Mouse (Mus musculus) left cerebral cortex, postnatal 4 days (tissue): Measurements from ENCODE around the gene Panx1. TPM values are rescaled to one million over a fixed set of nuclear protein-coding genes. Genes with fewer than 3 reads are reported as not detected.

Source experiments
- DNase-seq: peaks from one replicate; pipeline ENCODE4 v3.0.0-alpha.2; 2022
- intact Hi-C: fragments of 180-260 bp; cut with DNase I; formaldehyde crosslinking; loops from one replicate; pipeline ENCODE4 v1.15.1; 2025
- total RNA-seq, 2 experiments: library from RNA; stranded (reverse); gene quantifications; 2 replicates each; pipeline ENCODE4 v1.2.3; 2021

Gene Panx1
- total RNA-seq, 2 experiments from 2014 or later = 131 to 140 TPM

DNA sequence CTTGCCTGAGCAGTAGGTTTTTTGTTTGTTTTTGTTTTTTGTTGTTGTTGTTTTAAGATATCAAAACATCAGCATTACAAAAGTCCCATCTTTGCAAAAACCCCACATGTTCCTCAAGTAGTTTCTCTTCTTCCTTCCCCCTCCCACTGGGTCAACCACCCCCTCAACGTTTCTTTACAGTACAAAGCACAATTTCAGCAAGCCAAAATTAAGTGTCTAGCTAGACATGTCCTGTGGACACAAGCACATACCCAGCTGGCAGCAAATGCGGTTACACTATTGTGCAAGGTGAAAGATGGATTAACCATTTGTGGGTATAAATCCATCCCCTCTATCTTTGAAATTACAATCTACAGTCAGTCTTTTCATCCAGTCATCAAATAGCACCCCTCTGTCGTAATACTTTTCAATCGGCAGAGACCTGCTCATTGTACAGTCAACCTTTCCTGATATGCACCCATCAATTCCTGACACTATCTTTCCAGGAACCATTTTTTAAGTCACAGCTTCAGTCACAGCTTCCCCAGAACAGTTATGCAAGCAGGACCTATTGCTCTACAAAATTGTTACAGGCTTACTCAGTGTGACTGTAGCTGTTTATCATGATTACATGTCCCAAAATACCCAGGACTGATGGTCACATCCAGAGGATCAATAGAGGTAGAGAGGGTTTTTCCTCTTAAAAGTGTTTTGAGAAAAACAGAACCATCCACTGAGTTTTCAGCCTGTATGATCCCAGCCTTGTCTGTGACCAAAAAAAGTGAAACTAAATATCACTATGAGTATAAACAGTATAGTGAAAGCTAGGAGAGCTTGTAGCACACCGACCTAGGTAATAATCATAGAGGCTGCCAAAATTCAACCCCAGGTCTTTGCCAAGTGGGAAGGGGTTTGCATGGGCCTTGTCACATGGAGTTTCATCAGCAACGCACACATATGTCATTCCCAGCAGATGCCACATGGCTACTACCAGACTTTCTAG lies 70.7 kb downstream of the Panx1 start:
- DNase-seq = peak; percentile 11
- intact Hi-C loops = no loop called here

GRCm38 (mm10) chr9:14973762-14974161 lies 71.5 kb downstream of the Panx1 start:
- intact Hi-C loops = no loop called here
- DNase-seq = no peak

DNA sequence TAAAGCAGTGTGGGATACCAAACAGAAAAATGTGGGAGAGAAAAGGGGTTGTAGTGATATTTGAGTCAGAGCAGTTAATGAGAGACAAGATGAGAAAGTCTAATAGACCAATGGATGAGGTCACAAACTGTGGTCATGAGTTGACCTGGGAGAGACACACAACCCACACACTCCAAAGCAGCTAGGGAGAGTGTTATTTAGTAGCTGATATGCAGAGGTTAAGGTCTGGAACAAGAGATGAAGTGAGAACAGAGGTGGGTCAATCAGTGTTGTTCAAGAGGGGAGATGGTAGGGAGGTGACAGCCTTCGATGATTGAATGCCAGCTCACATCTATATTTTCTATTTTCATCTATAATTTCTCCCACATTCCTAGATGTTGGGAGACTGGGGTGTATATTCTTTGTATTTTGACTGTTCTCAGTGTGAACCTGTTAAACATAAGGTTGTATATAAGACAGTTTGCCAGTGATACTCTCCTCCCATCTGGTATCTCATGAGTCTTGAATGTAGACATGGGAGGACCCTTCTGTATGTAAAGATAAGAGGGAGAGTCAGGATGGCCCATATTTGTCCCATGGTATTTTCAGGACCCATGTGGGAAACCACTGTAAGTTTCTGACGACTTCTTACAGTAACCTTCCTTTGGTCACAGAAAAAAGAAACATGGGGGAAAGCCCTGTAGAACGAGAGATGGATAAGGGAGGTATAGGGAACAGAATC lies 74.3 kb downstream of the Panx1 start:
- no peak for DNase-seq
- intact Hi-C loops = no loop called here

GRCm38 (mm10) chr9:14970211-14970610 lies 75.1 kb downstream of the Panx1 start:
- intact Hi-C loops = no loop called here
- no peak for DNase-seq

DNA sequence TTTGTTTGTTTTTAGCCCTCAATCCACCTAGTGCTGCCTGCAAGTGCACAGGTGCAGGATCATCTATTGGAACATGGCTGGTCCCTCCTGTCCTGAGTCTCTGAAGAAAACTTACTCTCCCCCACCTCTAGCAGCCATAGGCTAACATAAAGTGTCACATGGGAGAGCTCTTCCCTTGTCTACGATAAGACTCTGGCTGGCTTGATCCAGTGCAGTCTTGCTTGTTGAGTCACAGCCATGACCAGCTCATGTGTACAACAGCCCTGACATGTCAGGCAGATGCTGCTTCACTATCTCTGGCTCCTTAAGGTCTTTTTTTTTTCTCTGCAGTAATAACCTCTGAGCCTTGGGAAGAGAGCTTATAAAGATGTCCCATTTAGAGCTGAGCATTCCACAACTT lies 77.7 kb downstream of the Panx1 start:
- DNase-seq = no peak
- intact Hi-C loops = no loop called here

GRCm38 (mm10) chr9:14966787-14967186 lies 78.5 kb downstream of the Panx1 start:
- intact Hi-C loops = no loop called here
- DNase-seq = no peak

DNA sequence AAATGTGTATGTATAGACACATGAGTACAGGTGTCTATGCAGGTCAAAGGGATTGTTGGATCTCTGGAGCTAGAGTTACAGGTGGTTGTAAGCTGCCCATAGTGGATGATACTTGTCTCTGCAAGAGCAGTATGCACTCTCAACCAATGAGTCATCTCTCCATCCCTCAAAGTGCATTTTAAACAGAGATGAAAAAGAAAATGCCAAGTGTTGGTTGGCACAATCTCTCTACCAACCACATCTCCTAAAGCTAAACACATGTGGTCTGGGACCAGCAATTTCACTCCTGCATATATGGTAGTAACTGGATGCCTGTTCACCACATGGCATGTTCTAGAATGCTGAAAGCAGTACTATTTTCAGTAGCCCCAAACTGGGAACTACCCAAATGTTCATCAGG lies 79.9 kb downstream of the Panx1 start:
- intact Hi-C loops = no loop called here
- DNase-seq = no peak

DNA sequence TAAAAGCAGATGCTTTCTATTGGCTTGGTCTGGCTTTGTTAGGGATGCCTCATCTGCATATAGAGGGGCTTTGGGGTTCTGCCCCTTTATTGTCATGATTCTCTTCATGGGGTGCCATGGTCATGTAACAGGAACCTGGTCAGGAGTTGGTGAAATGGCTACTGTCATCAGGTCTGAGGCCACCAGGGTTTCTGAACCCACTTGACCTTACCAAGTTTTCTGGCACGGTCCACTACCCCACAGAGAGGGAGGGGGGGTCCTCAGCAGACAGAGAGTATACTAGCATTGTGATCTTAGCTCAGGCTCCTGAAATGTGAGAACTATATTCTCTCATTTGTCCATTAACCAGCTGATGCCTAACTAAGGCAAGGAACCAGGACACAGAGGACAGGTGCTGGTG lies 82.5 kb downstream of the Panx1 start:
- intact Hi-C loops = no loop called here
- no peak for DNase-seq

GRCm38 (mm10) chr9:14954659-14955058 lies 90.6 kb downstream of the Panx1 start:
- no peak for DNase-seq
- intact Hi-C loops = no loop called here

Other genes with a start within 250 kb of the Panx1 start
- 1 to 10 TPM; 1.8 to 2.8 TPM for gene Gpr83, start 185.3 kb downstream of the Panx1 start, total RNA-seq
- gene Izumo1r, start 141.5 kb downstream of the Panx1 start, total RNA-seq = not detected
- under 1 TPM in 1 of 2 experiments, not detected in 1; 0.06 TPM for gene Hephl1, start 66.6 kb upstream of the Panx1 start, total RNA-seq
- gene Vstm5, start 193.6 kb upstream of the Panx1 start, total RNA-seq = 10 to 100 TPM; 12.7 to 13.6 TPM
- 10 to 100 TPM; 34.1 to 38.6 TPM for gene Med17, start 234.5 kb upstream of the Panx1 start, total RNA-seq